Mouse (Mus musculus): Measurements from ENCODE around the gene Wnt4. TPM values are rescaled to one million over a fixed set of nuclear protein-coding genes. Genes with fewer than 3 reads are reported as not detected.

Gene Wnt4
- polyA plus RNA-seq, 1 experiment from 2014 or later, result 2.2 TPM

DNA sequence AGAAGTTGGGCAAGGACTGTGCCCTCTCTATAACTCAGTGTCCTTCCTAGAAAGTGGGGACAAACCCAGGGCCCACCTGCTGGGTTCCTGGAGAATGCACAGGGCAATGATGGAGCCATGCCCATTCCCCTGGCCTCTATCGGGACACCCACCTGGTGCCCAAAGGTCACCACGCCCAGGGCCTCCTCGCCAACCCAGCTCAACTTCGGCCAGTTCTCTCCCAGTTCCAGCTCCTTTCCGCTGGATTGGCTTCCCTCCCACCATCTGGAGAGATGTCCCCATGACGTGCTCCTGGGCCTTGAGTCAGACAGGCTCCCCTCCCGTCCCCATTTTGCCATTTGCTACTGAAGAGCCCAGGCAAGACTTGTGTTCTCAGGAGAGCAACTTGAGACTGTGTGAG lies 15.3 kb downstream of the Wnt4 start:
- Histone ChIP-seq H3K9ac (ENCODE audit: low read depth, low read length) (no peak overlapping the region), H3K27me3 (ENCODE audit: control insufficient read depth, insufficient read depth, low read length) (no peaks in the 10 kb centered on the region; the same call in 1 of the 2 replicates), H3K4me3 (ENCODE audit: low read depth, low read length) (no peak overlapping the region), H3K9me3 (replicated peaks; ENCODE audit: control insufficient read depth, low read length) (no peaks in the 10 kb centered on the region), H3K36me3 (ENCODE audit: control insufficient read depth, insufficient read depth, low read length) (no peaks in the 10 kb centered on the region), H3K4me1 (ENCODE audit: control insufficient read depth, insufficient read depth, low read length) (no peaks in the 10 kb centered on the region), H3K4me2 (no peak overlapping the region), H3K27ac (ENCODE audit: low read depth, low read length) (no peak overlapping the region)
- no peak for ATAC-seq (replicated peaks; ENCODE audit: insufficient number of reproducible peaks, low FRiP score, low TSS enrichment)
- 76% methylated on average over 7 of the region's 7 CpGs for WGBS (ENCODE audit: insufficient replicate concordance)

DNA sequence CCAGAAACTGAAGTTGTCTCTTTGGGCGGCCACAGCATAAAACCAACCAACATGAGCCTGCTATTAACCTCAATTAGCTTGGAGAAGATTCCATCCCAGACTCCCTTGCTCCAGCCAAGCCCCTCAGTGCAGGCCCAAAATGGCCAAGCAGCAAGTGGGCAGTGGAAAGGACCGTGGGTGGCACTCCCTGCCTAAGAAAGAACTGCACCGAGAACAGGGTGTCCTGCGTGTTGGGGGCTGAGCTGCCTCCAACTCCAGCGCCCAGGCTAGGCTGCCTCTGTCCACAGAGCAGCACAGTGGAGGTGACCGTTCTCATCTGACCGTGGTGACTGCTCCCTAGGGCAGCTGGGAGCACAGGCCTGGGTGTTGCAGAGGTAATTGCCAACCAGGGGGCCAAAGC lies 16.7 kb downstream of the Wnt4 start:
- no peak overlapping the region for H3K9ac ChIP-seq (ENCODE audit: low read depth, low read length)
- H3K4me2 ChIP-seq, result no peak overlapping the region
- no peak for ATAC-seq (replicated peaks; ENCODE audit: insufficient number of reproducible peaks, low FRiP score, low TSS enrichment)
- H3K36me3 ChIP-seq (ENCODE audit: control insufficient read depth, insufficient read depth, low read length), result no peaks in the 10 kb centered on the region
- H3K4me3 ChIP-seq (ENCODE audit: low read depth, low read length), result no peak overlapping the region
- WGBS (ENCODE audit: insufficient replicate concordance), result 76% methylated on average over 7 of the region's 7 CpGs
- H3K4me1 ChIP-seq (ENCODE audit: control insufficient read depth, insufficient read depth, low read length), result no peaks in the 10 kb centered on the region
- no peaks in the 10 kb centered on the region; the same call in 1 of the 2 replicates for H3K27me3 ChIP-seq (ENCODE audit: control insufficient read depth, insufficient read depth, low read length)
- H3K9me3 ChIP-seq (replicated peaks; ENCODE audit: control insufficient read depth, low read length), result no peaks in the 10 kb centered on the region
- H3K27ac ChIP-seq (ENCODE audit: low read depth, low read length), result no peak overlapping the region

DNA sequence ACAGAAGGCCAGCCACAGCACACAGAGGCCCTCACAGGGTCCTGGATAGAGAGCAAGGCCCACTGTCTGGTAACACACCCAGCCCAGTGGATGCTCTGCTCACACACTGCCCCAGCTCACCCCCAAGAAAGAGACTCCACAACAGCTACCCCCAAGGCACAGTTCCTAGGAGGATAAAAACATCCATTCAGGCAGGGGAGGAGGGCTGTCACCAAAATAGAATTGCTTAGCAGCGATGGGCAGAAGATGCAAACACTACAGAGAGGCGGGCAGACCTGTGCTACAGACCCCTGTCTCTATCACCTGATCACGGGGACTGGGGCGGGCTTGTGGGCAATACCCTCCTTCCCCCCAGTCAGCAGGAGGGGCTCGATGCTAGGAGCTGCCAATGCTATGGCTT lies 17.2 kb downstream of the Wnt4 start:
- Histone ChIP-seq H3K9me3 (replicated peaks; ENCODE audit: control insufficient read depth, low read length) (no peaks in the 10 kb centered on the region), H3K9ac (ENCODE audit: low read depth, low read length) (no peak overlapping the region), H3K4me1 (ENCODE audit: control insufficient read depth, insufficient read depth, low read length) (no peaks in the 10 kb centered on the region), H3K36me3 (ENCODE audit: control insufficient read depth, insufficient read depth, low read length) (no peaks in the 10 kb centered on the region), H3K4me3 (ENCODE audit: low read depth, low read length) (no peak overlapping the region), H3K27me3 (ENCODE audit: control insufficient read depth, insufficient read depth, low read length) (no peaks in the 10 kb centered on the region; the same call in 1 of the 2 replicates), H3K27ac (ENCODE audit: low read depth, low read length) (no peak overlapping the region), H3K4me2 (no peak overlapping the region)
- WGBS (ENCODE audit: insufficient replicate concordance), result 60% methylated on average over 5 of the region's 5 CpGs
- no peak for ATAC-seq (replicated peaks; ENCODE audit: insufficient number of reproducible peaks, low FRiP score, low TSS enrichment)

DNA sequence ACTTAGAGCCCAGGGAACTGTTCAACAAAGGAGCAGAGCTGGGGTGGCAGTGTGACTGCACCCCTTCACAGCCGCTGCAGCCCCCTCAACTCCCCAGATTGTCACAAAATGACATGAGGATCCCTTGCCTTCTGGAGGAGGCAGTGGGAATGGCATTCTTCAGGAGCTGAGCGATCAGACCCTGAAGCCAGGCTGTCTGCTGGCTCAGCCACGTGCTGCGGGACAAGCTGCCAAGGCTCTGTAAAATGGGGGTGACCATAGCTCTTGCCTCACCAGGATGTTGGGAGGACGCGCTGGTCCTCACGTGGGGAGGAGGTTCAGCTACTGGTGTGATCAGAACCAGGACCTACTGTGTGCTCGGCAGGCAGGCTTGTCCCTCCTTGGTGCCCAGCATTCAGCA lies 17.7 kb downstream of the Wnt4 start:
- Histone ChIP-seq H3K36me3 (ENCODE audit: control insufficient read depth, insufficient read depth, low read length) (no peaks in the 10 kb centered on the region), H3K9ac (ENCODE audit: low read depth, low read length) (no peak overlapping the region), H3K4me3 (ENCODE audit: low read depth, low read length) (no peak overlapping the region), H3K27ac (ENCODE audit: low read depth, low read length) (no peak overlapping the region), H3K4me1 (ENCODE audit: control insufficient read depth, insufficient read depth, low read length) (no peaks in the 10 kb centered on the region), H3K27me3 (ENCODE audit: control insufficient read depth, insufficient read depth, low read length) (no peaks in the 10 kb centered on the region; the same call in 1 of the 2 replicates), H3K4me2 (no peak overlapping the region), H3K9me3 (replicated peaks; ENCODE audit: control insufficient read depth, low read length) (no peaks in the 10 kb centered on the region)
- ATAC-seq (replicated peaks; ENCODE audit: insufficient number of reproducible peaks, low FRiP score, low TSS enrichment), result no peak
- WGBS (ENCODE audit: insufficient replicate concordance), result 84% methylated on average over 8 of the region's 8 CpGs

DNA sequence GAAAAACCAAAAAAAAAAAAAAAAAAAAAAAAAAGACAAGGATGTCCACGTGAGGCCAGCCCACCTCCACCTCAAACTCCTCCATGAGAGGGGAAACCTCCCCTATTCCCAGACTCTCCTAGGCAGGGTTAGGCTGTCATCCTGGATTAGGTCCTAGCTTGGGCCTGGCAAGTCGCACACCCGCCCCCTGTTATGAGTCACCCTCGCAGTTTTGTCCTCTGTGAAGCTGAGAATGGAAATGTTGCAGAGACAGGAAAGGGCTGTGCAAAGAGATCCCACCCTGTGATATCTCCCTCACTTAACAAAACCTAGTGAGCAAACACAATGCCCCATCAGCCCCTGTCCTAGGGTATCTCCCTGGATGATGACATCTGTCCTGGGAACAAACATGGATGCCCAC lies 20.3 kb downstream of the Wnt4 start:
- H3K27me3 ChIP-seq (ENCODE audit: control insufficient read depth, insufficient read depth, low read length), result no peaks in the 10 kb centered on the region
- WGBS (ENCODE audit: insufficient replicate concordance), result 55% methylated on average over 4 of the region's 4 CpGs
- H3K4me2 ChIP-seq, result no peak overlapping the region
- no peaks in the 10 kb centered on the region for H3K4me1 ChIP-seq (ENCODE audit: control insufficient read depth, insufficient read depth, low read length)
- H3K4me3 ChIP-seq (ENCODE audit: low read depth, low read length), result no peak overlapping the region
- H3K27ac ChIP-seq (ENCODE audit: low read depth, low read length), result no peak overlapping the region
- no peaks in the 10 kb centered on the region for H3K9me3 ChIP-seq (replicated peaks; ENCODE audit: control insufficient read depth, low read length)
- H3K36me3 ChIP-seq (ENCODE audit: control insufficient read depth, insufficient read depth, low read length), result no peaks in the 10 kb centered on the region
- no peak for ATAC-seq (replicated peaks; ENCODE audit: insufficient number of reproducible peaks, low FRiP score, low TSS enrichment)
- H3K9ac ChIP-seq (ENCODE audit: low read depth, low read length), result no peak overlapping the region

DNA sequence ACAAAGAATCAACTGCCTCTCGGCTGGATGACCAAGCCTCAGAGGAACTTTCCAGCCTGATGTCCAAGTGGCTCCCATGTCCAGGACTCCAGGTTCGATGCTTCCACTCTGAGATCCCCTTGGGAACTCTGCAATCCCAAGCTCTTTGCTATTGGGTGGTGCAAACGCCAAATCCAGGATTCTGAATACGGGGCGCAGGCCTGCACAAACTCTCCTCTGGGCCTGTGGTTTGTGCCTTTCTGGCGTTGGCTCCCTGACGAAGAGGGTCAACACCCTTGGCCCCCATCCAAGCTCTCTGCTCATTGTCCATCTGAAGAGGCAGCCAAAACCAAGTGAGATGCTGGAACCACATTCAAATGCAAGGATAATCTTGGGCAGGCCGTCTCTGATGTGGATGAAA lies 21.1 kb downstream of the Wnt4 start:
- Histone ChIP-seq H3K36me3 (ENCODE audit: control insufficient read depth, insufficient read depth, low read length) (no peaks in the 10 kb centered on the region), H3K4me2 (no peak overlapping the region), H3K27me3 (ENCODE audit: control insufficient read depth, insufficient read depth, low read length) (no peaks in the 10 kb centered on the region), H3K9me3 (replicated peaks; ENCODE audit: control insufficient read depth, low read length) (no peaks in the 10 kb centered on the region), H3K27ac (ENCODE audit: low read depth, low read length) (no peak overlapping the region), H3K4me1 (ENCODE audit: control insufficient read depth, insufficient read depth, low read length) (no peaks in the 10 kb centered on the region), H3K4me3 (ENCODE audit: low read depth, low read length) (no peak overlapping the region), H3K9ac (ENCODE audit: low read depth, low read length) (no peak overlapping the region)
- 73% methylated on average over 8 of the region's 8 CpGs for WGBS (ENCODE audit: insufficient replicate concordance)
- no peak for ATAC-seq (replicated peaks; ENCODE audit: insufficient number of reproducible peaks, low FRiP score, low TSS enrichment)

DNA sequence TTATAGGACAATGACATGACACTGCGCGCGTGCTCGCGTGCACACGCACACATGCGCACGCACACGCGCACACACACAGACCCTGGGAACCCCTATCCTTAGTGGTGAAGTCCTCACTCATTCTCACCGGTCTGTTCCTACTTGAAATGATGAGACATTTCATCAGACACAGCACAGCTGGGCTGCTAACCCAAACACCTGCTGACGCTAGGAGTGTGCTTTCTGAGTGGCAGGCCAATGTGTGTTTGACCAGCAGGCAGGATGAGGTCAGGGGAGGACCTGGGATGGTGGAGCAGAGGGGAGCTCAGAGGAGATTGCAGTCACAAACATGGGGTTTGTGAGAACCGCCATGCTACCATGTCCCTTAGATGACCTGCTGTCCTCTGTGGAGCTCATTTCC lies 22.9 kb downstream of the Wnt4 start:
- no peaks in the 10 kb centered on the region for H3K9me3 ChIP-seq (replicated peaks; ENCODE audit: control insufficient read depth, low read length)
- no peaks in the 10 kb centered on the region for H3K27me3 ChIP-seq (ENCODE audit: control insufficient read depth, insufficient read depth, low read length)
- H3K4me2 ChIP-seq, result no peak overlapping the region
- no peak overlapping the region for H3K4me3 ChIP-seq (ENCODE audit: low read depth, low read length)
- no peaks in the 10 kb centered on the region for H3K36me3 ChIP-seq (ENCODE audit: control insufficient read depth, insufficient read depth, low read length)
- H3K4me1 ChIP-seq (ENCODE audit: control insufficient read depth, insufficient read depth, low read length), result no peaks in the 10 kb centered on the region
- H3K27ac ChIP-seq (ENCODE audit: low read depth, low read length), result no peak overlapping the region
- ATAC-seq (replicated peaks; ENCODE audit: insufficient number of reproducible peaks, low FRiP score, low TSS enrichment), result no peak
- H3K9ac ChIP-seq (ENCODE audit: low read depth, low read length), result no peak overlapping the region
- 92% methylated on average over 13 of the region's 13 CpGs for WGBS (ENCODE audit: insufficient replicate concordance)

DNA sequence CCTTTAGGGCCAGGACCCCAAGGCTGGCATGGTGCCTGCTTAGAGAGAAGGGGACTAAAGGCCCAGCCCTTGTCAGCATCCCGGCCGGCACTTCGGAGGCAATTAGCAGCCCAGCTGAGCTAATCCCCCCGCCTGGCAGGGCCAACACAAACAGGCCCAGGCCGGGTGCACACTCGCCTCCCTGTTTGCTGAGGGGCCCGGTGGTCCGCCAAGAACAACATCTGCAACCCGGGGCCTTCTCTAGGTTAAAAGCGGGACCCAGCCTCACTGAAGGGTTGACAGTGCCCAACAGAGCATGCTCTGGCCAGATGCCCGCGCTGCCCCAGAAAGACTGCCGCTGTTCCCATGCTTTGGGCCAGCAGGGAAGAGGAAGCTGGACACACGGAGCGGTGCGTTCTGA lies 24.3 kb downstream of the Wnt4 start:
- no peak overlapping the region for H3K4me3 ChIP-seq (ENCODE audit: low read depth, low read length)
- ATAC-seq (replicated peaks; ENCODE audit: insufficient number of reproducible peaks, low FRiP score, low TSS enrichment), result no peak
- no peaks in the 10 kb centered on the region for H3K27me3 ChIP-seq (ENCODE audit: control insufficient read depth, insufficient read depth, low read length)
- H3K9ac ChIP-seq (ENCODE audit: low read depth, low read length), result no peak overlapping the region
- no peak overlapping the region for H3K4me2 ChIP-seq
- no peak overlapping the region for H3K27ac ChIP-seq (ENCODE audit: low read depth, low read length)
- no peaks in the 10 kb centered on the region for H3K36me3 ChIP-seq (ENCODE audit: control insufficient read depth, insufficient read depth, low read length)
- 63% methylated on average over 16 of the region's 16 CpGs for WGBS (ENCODE audit: insufficient replicate concordance)
- no peaks in the 10 kb centered on the region for H3K9me3 ChIP-seq (replicated peaks; ENCODE audit: control insufficient read depth, low read length)
- H3K4me1 ChIP-seq (ENCODE audit: control insufficient read depth, insufficient read depth, low read length), result no peaks in the 10 kb centered on the region

DNA sequence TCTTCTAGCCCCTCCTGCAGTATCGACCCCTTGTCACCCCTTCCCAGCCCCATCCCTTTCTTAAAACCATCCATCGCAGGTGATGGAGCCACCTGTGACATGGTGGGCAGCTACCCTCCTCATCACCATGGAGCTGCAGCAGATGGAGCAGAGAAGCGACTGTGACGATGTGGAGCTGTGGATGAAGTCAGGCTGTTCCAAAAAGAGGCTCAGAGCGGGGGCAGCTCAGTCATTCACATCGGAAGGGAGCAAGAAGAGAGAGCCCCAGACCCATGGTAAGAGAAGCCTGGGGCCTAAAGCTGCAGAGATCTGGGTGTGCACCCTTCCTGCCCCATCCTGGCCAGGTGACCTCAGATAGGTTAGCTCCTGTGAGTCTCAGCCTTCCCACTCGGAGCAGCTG lies 26.8 kb downstream of the Wnt4 start:
- H3K27ac ChIP-seq (ENCODE audit: low read depth, low read length), result no peak overlapping the region
- H3K9me3 ChIP-seq (replicated peaks; ENCODE audit: control insufficient read depth, low read length), result no peaks in the 10 kb centered on the region
- H3K27me3 ChIP-seq (ENCODE audit: control insufficient read depth, insufficient read depth, low read length), result no peaks in the 10 kb centered on the region
- H3K4me1 ChIP-seq (ENCODE audit: control insufficient read depth, insufficient read depth, low read length), result no peaks in the 10 kb centered on the region
- no peak overlapping the region for H3K9ac ChIP-seq (ENCODE audit: low read depth, low read length)
- H3K4me2 ChIP-seq, result no peak overlapping the region
- H3K4me3 ChIP-seq (ENCODE audit: low read depth, low read length), result no peak overlapping the region
- no peak for ATAC-seq (replicated peaks; ENCODE audit: insufficient number of reproducible peaks, low FRiP score, low TSS enrichment)
- WGBS (ENCODE audit: insufficient replicate concordance), result 86% methylated on average over 7 of the region's 7 CpGs
- H3K36me3 ChIP-seq (ENCODE audit: control insufficient read depth, insufficient read depth, low read length), result no peaks in the 10 kb centered on the region

All from heart, embryonic 11.5 days (tissue).